Mouse (Mus musculus) MEL (cell line): ENCODE results near the gene Psg28.

Experiments used
- EP300 ChIP-seq, 2 experiments: IDR thresholded peaks; 2 replicates each; pipeline ENCODE4 v1.6.1; 2011; ENCODE audit warnings: improper control_type of control experiment in 2 of 2, low read length in 2 of 2, low read depth in 1 of 2, mild to moderate bottlenecking in 1 of 2
- HCFC1 ChIP-seq: IDR thresholded peaks from 2 replicates; pipeline ENCODE4 v1.6.1; 2012; ENCODE audit warnings: low read depth, mild to moderate bottlenecking, inconsistent platforms, low read length, improper control_type of control experiment, moderate library complexity
- JUND ChIP-seq: IDR thresholded peaks from 2 replicates; pipeline ENCODE4 v1.6.1; 2011; ENCODE audit warnings: low read depth, mild to moderate bottlenecking, improper control_type of control experiment, low read length

GRCm38 (mm10) chr7:18403407-18403806, 28.4 kb downstream of the Psg28 start:
- TF ChIP-seq HCFC1 (no peak), JUND (no peak), EP300 (IDR thresholded peaks at IDR 0.05; ENCODE audit: low read depth in 1 of 2, low read length in 2 of 2) (no peak)
